Mouse (Mus musculus): ENCODE data around the gene Tbcc. TPM values are rescaled to one million over a fixed set of nuclear protein-coding genes. Genes with fewer than 3 reads are reported as not detected.

The Tbcc gene
- 1.2 TPM for polyA plus RNA-seq (2014; fragmentation: Illumina TruSeq; extraction: RNeasy Lipid Tissue Mini Kit (QIAGEN cat#74804); ENCODE audit: low read depth, low replicate concordance)

DNA sequence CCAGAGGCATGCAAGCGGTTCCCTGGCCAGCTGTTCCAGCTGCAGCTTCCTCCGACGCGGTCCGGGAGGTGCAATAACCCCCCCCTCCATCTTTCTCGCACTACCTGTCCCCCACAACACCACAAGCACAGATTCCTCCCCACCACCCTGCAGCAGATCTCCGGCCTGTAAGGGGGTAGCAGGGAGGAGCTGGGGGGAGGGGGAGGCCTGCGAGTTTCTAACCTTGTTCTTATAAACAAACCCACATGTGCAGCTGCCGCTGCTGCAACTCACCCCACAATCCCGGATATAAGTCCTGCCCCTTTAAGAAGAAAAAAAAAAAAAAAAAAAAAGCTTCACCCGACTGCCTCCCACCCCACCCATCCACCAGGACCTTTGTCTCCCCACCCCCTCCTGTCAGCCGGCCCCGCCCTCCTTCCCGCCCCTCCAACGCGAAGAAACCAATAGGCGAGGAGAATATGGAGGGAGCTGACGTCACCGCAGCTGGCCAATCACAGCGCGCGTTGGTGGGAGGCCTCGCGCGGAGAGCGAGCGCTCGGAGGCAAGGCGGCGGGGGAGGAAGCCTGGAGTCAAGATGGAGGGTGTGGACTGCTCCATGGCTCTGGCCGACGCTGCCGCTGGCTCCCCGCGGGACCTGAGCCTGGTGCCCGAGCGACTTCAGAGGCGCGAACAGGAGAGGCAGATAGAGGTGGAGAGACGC is at the start of gene Tbcc:
TSS of gene Tbcc (plus strand) at position 569 of the 700 bp plus-strand sequence.

DNA sequence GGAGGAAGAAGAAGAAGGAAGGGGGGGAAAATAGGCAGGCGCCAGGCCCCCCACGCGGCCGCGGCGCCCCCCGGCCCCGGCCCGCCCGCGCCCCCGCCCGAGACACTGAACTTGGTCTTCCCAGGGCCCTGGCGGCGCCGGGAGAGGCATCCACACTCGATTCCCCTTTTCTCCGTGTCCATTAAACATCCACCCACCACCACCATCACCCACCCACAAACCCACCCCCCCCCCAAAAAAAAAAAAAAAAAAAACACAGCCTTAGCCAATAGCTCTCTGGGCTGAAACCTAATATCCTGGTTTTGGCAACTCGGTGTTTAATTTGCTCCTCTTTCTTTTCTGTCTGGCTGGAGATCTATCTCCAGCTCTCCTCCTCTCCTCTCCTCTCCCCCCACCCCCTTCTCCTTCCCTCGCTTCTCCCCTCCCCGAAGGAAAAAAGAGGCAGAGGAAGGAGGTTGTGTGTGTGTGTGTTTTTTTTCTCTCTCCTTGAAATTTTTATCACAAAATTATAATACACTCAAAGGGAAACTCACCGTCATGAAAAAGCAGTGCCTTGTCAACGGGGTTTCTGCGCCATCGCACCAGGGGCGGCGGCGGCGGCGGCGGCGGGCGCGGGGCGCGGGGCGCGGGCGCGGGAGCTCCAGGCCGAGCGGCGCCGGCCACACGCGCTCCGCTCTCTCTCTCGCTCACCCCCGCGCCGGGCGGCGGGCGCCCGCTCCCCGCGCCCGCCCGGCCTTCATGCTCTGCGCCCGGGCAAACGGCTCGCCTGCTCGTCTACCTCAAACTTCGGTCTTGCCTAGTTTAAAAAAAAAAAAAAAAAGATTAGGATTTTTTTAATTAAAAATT is 32.4 kb upstream of the Tbcc start, which contains the start of gene Bicral:
TSS of gene Bicral (minus strand) at position 580 of the 846 bp plus-strand sequence.

DNA sequence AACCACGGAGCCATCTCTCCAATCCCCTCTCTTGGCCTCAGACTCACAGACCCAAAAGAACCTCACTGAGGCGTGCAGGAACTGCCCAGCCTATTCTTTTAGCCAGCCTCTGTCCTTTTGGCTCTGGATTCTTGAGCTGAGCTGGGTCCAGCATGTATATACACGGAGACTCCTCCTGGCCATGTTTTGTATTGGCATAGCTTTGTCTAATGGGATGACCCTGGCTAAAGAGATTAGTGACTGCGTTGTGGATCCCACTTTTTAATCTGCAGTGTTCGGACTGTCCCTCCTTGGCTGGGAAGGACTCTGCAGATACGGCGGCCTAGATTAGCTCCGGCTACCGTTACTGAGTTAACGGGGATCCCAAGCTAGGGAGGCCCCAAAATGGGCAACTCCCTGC is 19.7 kb downstream of the Tbcc start, which contains the start of gene Prph2:
TSS of gene Prph2 (plus strand) at position 274 of the 400 bp plus-strand sequence.

Other genes starting within 250 kb of the Tbcc start
- gene Klc4, start 244.7 kb upstream of the Tbcc start, polyA plus RNA-seq (2014; fragmentation: Illumina TruSeq; extraction: RNeasy Lipid Tissue Mini Kit (QIAGEN cat#74804); ENCODE audit: low read depth, low replicate concordance) = 0.36 TPM
- gene Mrpl2, start 244.5 kb upstream of the Tbcc start, polyA plus RNA-seq (2014; fragmentation: Illumina TruSeq; extraction: RNeasy Lipid Tissue Mini Kit (QIAGEN cat#74804); ENCODE audit: low read depth, low replicate concordance) = 2.3 TPM
- 0.12 TPM for gene Cul7, start 240.3 kb upstream of the Tbcc start, polyA plus RNA-seq (2014; fragmentation: Illumina TruSeq; extraction: RNeasy Lipid Tissue Mini Kit (QIAGEN cat#74804); ENCODE audit: low read depth, low replicate concordance)
- 2.3 TPM for gene Rrp36, start 216.3 kb upstream of the Tbcc start, polyA plus RNA-seq (2014; fragmentation: Illumina TruSeq; extraction: RNeasy Lipid Tissue Mini Kit (QIAGEN cat#74804); ENCODE audit: low read depth, low replicate concordance)
- gene Mea1, start 211.9 kb upstream of the Tbcc start, polyA plus RNA-seq (2014; fragmentation: Illumina TruSeq; extraction: RNeasy Lipid Tissue Mini Kit (QIAGEN cat#74804); ENCODE audit: low read depth, low replicate concordance) = 5.7 TPM
- 3.4 TPM for gene Klhdc3, start 209.8 kb upstream of the Tbcc start, polyA plus RNA-seq (2014; fragmentation: Illumina TruSeq; extraction: RNeasy Lipid Tissue Mini Kit (QIAGEN cat#74804); ENCODE audit: low read depth, low replicate concordance)
- 6.3 TPM for gene Ppp2r5d, start 185.6 kb upstream of the Tbcc start, polyA plus RNA-seq (2014; fragmentation: Illumina TruSeq; extraction: RNeasy Lipid Tissue Mini Kit (QIAGEN cat#74804); ENCODE audit: low read depth, low replicate concordance)
- gene Pex6, start 179.2 kb upstream of the Tbcc start, polyA plus RNA-seq (2014; fragmentation: Illumina TruSeq; extraction: RNeasy Lipid Tissue Mini Kit (QIAGEN cat#74804); ENCODE audit: low read depth, low replicate concordance) = 0.81 TPM
- 0.44 TPM for gene Gnmt, start 161.5 kb upstream of the Tbcc start, polyA plus RNA-seq (2014; fragmentation: Illumina TruSeq; extraction: RNeasy Lipid Tissue Mini Kit (QIAGEN cat#74804); ENCODE audit: low read depth, low replicate concordance)
- 0.65 TPM for gene Cnpy3, start 138.5 kb upstream of the Tbcc start, polyA plus RNA-seq (2014; fragmentation: Illumina TruSeq; extraction: RNeasy Lipid Tissue Mini Kit (QIAGEN cat#74804); ENCODE audit: low read depth, low replicate concordance)
- gene Ptcra, start 127.0 kb upstream of the Tbcc start, polyA plus RNA-seq (2014; fragmentation: Illumina TruSeq; extraction: RNeasy Lipid Tissue Mini Kit (QIAGEN cat#74804); ENCODE audit: low read depth, low replicate concordance) = not detected
- 22.1 TPM for gene 2310039H08Rik, start 118.0 kb upstream of the Tbcc start, polyA plus RNA-seq (2014; fragmentation: Illumina TruSeq; extraction: RNeasy Lipid Tissue Mini Kit (QIAGEN cat#74804); ENCODE audit: low read depth, low replicate concordance)
- gene Rpl7l1, start 108.0 kb upstream of the Tbcc start, polyA plus RNA-seq (2014; fragmentation: Illumina TruSeq; extraction: RNeasy Lipid Tissue Mini Kit (QIAGEN cat#74804); ENCODE audit: low read depth, low replicate concordance) = 37.9 TPM
- 10.0 TPM for gene Bicral, start 32.2 kb upstream of the Tbcc start, polyA plus RNA-seq (2014; fragmentation: Illumina TruSeq; extraction: RNeasy Lipid Tissue Mini Kit (QIAGEN cat#74804); ENCODE audit: low read depth, low replicate concordance)
- not detected for gene Prph2, start 19.8 kb downstream of the Tbcc start, polyA plus RNA-seq (2014; fragmentation: Illumina TruSeq; extraction: RNeasy Lipid Tissue Mini Kit (QIAGEN cat#74804); ENCODE audit: low read depth, low replicate concordance)
- 20.4 TPM for gene Ubr2, start 119.9 kb downstream of the Tbcc start, polyA plus RNA-seq (2014; fragmentation: Illumina TruSeq; extraction: RNeasy Lipid Tissue Mini Kit (QIAGEN cat#74804); ENCODE audit: low read depth, low replicate concordance)

Measured in kidney, adult 10 weeks (tissue).